Mouse (Mus musculus) retina, adult 2 months (tissue): ENCODE measurements around the gene Eng.

Experiments
- DNase-seq: peaks from one replicate; pipeline ENCODE4 v3.0.0-alpha.2; 2012; ENCODE audit warnings: low read depth, low spot score

The Eng gene

DNA sequence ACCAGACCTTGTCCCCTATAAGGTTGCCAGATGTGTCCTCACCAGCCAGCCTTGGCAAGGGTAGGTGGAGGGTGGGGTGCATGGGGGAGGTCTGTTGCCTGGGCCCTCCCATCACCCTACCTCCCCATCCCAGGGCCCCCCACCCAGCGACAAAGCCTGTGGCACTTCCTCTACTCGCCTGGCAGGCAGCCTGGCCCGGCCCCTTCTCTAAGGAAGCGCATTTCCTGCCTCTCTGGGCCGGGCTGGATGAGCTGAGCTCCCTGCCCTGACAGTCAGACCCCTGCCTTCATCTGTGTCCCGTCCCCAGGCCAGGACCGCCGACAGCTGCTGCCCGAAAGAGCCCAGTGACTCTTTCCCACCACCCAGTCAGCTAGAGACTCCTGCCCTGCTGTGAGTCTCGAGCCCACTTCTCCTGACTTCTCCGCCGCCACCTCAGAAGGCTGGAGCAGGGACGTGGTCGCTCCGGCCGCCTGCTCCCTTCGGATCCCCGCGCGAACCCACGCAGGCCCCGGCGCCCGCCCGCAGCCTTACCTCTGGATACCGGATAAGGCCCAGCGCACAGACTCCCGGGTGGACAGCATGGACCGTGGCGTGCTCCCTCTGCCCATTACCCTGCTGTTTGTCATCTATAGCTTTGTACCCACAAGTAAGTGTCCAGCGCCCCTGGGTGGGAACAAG, at the start of gene Eng:
Gene Eng (plus strand): TSS at position 217 of the 678 bp plus-strand sequence.
- no peak for DNase-seq

DNA sequence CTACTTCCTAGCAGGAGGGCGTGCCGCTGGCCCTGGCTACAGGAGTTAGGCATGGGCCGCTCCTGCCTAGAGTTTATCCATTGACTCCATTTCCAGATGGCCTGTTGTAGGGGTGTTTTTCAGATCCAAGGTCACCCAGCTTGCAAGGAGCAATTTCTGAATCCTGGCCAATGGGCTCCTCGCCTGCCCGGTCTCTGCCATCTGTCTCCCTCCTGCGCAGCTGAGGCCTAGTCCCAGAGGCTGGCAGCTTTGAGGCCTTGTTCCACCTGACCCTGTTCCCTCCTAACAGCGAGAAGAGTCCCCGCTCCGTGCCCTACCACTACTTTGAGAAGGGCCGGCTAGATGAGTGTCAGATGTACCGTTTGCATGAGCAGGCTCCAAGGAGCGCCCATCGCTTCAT, 49.7 kb upstream of the Eng start:
- no peak for DNase-seq

DNA sequence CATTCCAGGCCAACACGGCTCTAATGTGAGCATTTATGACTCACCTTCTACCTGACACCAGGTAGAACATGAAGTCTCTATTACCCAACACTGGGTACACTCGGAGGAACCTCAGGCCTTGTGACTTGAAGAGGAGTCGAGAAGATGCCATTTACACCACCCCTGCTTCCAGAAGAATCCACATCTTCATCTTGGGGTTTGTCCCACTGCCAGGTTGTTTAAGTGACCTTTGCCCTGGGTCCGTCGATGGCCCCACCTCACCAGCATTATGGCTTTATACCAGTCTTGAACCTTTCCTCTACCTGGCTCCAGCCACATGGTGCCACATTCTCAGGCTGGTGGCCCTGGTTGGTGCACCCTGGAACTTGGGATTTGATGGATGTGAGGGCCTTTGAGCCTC, 49.1 kb upstream of the Eng start:
- DNase-seq: no peak

DNA sequence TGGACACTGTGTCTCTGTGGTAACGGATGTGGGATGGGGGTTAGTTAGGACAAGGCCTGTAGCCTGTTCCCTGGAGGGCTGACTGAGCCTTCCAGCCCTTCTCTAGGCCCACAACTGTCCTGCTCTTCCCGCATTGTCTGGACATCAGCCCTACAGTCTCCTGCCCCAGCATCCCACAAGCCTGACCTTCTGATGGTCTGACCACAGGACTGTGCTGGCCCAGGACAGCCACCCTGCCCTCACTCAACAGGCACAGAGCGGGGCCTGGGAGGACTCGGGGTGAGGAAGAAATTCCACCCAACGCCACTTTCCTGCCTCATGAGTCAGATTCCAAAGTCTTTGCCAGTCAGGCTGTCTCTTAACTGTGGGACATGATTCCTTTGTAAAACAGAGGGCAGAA, 48.7 kb upstream of the Eng start:
- DNase-seq: no peak

DNA sequence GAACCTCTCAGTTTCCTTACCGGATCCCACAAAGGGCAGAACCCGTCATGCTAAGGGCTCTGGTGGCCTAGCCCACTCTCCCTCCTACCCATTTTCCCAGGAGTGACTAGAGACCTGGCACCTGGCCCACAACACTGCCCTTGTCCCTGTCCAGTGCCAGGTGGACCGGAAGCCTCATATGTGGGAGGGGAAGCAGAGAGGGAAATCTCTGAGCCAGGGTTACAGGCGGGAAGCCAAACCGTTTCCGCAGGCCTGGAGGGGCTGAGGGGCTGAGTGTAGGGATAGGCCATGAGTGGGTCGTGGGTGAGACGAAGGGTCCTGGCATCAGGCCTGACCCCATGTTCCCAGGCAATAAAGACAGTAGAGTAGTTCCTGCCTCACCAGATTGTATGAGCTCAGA, 47.9 kb upstream of the Eng start:
- DNase-seq: no peak

DNA sequence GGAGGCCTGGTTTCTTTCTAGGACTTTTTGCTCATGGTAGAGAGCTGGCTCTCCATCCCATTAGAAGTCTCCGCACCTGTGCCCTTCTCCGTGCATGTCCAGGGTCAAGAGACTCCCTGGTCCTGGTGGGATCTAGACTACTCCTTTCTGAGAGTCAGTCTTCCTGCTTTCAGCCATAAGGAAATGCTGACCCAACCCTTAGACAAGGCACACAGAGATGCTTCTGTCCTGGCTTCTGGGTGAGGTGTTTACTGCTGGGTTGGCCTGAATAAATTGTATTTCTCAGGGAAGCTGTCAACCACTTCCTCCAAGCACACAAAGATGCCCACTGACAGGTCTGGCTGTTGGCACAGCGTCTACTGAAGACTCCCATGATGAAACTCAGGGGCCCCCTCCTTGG, 47.0 kb upstream of the Eng start, which contains the start of gene St6galnac6:
Gene St6galnac6 (plus strand): TSS at position 301 of the 400 bp plus-strand sequence.
- no peak for DNase-seq

DNA sequence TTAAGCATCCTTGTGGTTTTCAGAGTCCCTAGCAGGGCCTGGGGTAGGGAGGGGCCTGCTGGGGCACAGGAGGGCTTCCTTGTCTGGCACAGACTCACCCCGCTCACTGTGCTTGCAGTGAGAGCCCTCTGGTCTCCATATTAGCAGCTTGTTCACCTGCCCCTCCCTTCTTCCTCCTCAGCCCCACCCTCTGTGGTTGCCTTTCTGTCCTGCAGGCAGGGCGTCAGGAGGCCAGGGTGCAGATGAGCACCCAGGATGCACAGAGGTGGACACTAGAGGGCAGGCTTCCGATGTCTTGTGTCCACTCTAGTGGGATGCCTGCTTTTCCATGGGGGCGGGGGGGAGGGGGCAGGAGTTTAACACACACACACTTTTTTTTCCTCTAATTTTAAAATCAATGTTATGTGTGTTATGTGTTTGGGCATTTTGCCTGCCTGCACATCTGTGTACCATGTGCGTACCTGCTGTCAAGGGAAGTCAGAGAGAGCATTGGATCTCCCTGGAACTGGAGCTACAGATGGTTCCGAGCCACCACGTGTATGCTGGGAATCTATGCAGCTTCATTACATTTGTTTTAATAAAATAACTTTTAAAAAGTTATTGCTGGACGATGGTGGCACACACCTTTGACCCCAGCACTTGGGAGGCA, 44.9 kb upstream of the Eng start:
- no peak for DNase-seq

DNA sequence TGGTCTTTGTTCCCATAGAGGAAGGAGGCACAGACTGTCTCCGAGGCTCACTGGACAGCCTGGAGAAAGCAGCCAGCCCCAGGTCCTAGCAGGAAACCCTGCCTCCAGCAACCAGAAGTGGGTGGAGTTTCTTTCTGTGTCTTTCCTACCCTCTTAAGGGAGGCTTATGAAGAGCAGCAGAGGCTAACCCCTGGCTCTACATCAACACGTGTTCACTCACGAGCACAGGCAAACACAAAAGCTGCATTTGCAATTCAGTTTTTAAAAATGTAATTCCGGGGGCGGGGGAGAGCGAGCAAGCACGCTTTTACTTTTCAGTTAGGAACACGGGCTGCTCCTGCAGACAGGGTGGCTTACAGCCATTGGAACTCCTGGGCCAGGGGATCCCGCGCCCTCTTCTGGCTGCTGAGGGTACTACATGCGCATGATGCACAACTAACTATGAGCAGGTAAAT, 43.8 kb upstream of the Eng start:
- DNase-seq: no peak

DNA sequence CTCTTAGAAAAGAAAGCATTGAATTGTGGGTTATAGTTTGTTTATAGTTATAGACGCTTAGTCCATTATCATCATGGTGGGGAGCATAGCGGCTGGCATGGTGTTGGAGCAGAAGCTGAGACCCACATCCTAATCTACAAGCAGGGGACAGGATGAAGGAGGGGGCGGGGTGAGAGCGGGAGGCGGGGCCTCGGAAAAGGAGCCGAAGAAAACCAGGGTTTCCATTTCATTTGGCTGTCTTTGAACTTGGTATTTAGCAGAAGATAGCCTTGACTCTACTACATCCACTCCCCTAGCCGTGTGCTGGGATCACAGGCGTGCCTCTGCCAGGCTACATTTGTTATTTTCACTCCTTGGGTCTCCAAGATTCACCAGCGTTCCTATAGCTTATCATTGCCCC, 41.8 kb upstream of the Eng start:
- no peak for DNase-seq

DNA sequence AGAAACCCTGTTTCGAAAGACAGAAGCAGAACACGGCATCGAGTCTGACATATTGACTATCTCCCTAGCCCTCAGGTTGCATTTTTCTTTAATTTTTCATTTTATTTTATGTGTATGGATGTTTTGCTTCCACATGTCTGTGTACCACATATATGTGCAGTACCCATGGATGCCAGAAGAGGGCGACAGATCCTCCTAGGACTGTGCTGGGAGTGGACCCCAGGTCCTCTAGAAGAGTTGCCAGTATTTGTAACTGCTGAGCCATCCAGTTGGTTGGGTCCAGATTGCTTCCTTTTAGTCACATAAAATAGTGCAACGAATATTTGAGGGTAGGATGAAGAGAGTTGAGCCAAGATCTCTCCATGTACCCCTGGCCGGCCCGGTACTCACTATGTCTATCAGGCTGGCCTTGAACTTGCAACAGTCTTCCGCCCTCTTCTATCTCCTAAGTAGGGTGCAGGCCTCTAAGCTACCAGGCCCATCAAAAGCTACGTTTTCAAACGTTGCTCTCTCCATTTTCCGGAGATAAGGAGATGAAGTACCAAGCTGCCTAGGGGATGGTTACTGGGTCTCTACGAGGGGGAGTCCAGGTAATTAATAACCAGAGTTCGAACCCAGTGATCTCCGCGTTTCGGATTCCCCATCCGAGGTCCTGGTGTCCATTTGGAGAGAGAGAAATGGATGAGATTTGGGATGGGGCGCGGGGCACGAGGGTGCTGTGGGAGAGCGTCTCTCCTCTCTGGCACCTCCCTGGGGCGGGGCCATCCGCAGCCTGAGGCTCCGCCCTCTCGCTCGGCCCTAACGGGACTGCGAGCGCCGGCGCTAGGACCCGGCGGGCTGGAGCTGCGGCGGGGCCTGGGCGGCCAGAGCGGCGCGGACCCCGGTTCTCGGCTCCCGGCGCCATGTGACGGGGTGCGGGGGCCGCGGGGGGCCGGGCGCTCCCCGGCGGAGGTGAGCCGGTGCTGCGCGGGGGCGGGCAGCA, 39.9 kb upstream of the Eng start:
- no peak for DNase-seq

DNA sequence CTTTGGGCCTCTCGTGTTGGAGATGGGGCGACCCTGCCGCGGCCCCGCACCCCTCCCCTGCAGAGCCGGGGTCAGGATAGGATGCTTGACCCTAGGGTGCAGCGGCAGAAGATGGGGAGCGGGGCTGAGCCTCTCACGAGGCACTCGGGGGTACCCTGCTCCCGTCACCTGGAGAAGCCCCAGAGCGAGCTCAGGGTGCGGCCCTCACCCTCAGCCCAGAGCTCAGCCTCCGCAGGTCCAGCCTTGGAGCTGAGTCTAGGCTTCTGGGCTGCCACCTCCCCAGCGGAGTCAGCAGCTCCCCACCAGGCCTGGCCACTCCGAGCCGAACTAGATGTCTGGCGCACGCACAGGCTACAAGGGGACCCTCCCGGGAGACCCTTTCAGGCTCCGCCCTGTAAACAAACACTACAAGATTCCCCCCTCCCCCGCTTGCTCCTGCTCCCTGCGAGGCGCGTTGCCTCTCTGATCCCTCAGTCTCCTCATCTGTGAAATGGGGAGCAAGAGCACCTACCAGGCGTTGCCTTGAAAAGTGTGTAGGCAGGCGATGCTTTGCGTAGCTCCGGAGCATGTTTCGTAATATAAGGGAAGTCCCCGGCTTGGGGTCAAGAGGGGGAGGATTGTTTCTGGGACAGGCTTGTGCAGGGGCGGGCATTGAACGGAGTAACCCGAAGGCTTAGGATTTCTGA, 39.0 kb upstream of the Eng start:
- no peak for DNase-seq

DNA sequence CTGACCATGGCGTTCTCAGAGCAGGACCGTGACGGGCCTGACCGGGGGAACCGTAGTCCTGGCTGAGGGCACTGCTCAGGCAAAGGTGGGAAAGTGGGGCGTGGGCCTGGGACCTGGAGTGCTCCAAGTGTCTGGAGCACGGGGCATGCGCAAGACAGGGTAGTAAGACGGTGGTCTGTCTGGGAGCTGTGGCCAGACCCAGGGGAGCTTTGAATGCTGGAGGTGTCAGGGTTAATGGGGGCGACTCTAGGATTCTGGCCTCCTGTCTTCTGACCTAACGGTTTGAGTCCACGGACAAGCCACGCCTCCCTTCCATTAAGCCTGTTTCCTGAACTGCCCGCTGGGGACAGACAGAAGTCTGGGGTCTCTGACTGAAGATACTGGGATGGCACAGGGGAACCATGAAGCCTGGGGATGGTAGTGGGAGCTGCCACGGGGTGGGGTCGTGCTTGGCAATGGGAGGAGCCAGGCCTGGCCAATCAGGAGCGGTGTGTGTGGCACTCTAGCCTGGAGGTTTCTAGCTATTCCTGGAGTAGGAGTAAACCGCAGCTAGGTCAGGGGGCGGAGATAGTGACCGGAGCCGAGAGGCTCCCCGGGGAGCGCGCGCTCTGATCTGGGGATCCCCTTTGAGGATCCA, 38.1 kb upstream of the Eng start:
- DNase-seq: no peak

DNA sequence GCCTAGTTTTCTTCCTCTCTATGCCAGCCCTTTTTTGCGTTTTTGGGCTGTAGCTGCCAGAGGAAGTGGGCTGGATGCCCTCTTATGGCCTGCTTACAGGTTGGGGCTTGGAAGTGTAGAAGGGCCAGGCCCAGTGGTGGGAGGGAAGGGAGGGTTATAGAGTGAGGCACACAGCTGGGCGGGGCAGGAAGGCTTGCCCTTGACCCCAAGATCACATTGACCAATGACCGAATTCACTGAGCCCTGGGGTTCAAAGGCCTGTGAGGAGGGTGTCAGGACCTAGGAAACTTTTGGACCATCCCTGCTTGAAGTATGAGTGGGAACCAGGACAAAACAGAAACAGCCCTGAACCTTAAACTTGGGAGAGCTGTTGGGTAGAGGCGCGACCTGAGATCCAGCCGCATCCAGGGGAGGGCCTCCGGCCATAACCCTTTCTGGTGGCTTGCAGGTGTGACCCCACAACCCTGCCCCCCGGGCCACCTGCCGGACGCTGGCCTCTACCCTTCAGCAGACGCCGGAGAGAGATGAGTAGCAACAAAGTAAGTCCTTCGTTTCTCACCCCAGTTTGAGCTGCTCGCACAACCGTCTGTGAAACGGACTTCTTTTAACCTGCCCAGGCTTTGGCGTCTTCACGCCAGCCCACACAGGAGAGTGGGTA, 37.5 kb upstream of the Eng start:
- no peak for DNase-seq

DNA sequence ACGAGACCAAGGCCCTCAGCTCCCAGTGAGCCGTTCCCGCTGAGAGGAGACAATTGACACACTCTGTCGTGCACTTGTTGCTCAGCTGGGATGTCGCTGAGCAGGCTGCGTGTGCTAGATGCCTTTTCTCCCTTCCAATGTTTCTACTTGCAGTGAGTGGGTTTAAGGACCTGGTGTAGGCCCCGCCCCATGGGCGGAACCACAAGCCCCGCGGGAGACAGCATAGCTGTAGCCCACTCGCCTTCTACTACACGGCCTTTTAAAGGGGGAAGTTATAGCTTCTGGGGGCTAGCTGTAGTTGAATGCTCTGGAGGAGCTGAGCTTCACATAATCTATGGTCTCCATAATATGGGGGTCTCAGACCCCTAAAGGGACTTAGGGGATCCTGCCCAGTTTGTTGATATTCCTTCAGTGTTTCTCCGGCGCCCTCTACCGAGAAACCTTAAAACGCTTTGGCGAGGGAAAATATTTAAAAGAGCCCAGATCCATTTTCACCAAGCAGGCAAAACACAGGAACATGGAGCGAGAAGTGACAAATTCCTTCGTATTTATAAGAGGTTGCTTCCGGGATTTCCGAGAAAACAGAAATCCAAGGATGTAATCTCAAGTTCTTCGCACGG, 35.7 kb upstream of the Eng start:
- no peak for DNase-seq

DNA sequence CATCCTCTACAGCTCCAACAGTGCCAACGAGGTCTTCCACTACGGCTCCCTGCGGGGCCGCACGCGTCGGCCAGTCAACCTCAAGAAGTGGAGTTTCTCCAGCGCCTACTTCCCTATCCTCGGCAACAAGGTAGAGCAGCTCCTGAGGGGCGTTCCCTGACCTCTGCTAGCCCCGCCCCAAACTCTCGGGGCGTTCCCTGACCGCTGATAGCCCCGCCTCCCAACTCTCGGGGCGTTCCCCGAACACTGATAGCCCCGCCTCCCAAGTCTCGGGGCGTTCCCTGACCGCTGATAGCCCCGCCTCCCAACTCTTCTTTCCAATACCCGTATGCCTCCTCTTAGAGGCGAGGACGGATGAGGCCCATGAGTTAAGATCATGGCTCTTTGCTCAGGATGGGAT, 34.1 kb upstream of the Eng start:
- no peak for DNase-seq

DNA sequence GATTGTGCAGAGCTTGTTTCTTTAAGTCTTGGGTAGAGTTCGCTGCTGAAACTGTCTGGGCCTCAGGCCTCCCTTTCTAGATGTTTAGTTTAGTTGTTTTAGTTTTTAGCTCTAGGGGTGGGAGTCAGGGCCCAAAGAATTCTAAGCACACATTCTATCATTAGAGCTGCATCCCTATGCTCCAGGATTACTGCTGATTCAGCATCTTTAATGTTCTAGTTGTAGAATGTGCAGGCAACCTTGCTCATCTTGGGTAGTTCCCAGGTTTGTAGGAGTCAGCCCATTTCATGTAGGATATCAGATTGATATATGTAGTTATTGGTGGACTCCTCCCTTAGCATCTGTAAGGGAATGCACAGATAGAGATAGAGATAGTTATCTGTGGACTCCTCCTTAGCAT, 29.3 kb upstream of the Eng start:
- DNase-seq: no peak

DNA sequence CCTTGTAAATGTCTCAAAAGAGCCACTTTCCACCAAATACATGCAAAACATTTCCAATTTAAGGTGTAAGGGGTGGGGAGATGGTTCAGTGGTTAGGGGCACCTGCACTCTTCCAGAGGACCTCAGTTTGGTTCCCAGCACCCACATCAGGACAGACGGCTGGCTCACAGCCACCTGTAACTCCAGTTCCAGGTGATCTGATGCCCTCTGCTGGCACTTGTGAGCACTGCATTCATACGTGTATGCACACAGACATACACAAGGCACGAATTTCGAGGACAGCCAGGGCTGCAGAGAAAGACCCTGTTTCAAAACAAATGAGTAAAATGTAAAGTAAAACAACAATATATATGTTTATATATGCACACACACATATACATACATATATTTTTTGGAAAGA, 28.8 kb upstream of the Eng start:
- no peak for DNase-seq

DNA sequence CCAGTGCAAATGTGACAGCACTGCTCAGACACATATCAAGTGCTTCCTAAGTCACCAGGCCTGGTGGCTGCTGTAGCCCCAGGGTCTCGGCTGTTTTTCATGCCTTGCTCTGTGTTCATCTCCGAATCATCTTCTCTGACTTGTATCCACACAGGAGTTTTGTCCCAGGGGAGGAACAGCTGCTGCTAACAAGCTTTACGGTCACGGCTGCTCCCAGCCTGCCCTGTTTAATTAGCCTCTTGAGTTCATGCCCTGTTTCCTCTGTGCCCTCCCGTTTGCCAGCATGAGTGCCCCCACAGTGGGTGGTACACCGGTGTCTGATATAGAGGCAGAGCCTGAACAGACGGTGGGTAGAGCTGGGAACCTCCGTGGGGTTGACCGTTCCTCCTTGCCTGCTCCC, 28.3 kb upstream of the Eng start:
- DNase-seq: no peak

DNA sequence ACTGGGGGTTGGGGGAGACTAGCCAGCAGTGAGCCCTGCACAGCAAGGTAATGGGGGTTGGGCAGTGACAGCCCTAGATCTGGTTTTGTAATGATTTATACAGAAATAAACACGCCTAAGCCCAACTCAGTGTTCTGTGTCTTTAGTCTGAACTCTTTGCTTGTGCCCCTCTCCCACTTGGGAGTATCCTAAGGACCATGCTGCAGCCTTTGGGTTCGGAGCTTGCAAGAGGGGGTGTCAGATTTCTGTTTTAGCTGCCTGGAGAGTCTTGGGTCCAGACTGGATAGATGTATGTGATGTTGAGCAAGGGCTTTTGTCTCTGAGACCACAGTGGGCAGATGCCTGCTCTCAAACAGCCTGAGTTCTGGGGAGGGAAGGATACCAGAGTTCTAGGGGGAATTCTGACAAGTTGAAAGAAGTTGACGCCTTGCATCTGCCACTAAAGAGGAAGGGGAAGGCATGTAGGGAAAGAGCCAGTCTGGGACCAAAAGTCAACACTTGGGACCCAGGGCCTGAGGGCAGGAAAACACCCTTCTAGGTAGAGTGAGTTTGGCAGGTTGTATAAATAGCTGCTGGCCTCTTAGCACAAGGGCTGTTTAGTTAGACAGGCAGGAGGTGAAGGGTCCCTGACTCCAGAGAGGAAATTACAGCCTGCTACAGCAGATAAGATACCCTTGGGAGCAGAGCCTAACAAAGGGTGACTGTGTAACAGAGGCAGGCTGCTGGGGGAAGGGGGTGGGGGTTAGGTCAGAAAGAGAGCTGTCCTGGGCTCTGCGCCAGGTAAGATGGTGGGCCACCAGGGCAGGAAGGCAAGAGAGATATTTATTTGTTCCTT, 25.5 kb upstream of the Eng start:
- DNase-seq: no peak

DNA sequence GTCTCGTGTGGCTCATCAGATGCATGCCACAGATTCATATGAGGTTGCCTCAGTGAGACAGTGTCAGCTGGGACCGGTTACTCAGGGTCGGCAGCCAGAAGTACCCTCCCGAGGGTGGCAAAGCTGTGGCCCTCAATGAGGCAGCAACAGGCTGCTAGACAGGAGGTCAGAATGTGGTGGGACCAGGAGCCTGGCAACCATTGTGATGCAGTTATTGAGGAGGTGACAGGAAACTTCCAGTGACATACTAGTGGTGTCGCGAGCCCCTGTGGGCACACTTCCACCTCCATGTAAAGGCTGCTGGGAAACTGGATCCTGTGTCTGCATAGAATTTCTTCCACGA, 24.9 kb upstream of the Eng start, which contains the start of gene Ak1:
Gene Ak1 (plus strand): TSS at position 242 of the 343 bp plus-strand sequence.
- DNase-seq: no peak
